Mouse (Mus musculus): ENCODE measurements around the gene Hoxa7. TPM values are rescaled to one million over a fixed set of nuclear protein-coding genes. Genes with fewer than 3 reads are reported as not detected.

The Hoxa7 gene
- total and polyA plus RNA-seq, 3 experiments: 0.25 to 0.50 (median 0.31) TPM

DNA sequence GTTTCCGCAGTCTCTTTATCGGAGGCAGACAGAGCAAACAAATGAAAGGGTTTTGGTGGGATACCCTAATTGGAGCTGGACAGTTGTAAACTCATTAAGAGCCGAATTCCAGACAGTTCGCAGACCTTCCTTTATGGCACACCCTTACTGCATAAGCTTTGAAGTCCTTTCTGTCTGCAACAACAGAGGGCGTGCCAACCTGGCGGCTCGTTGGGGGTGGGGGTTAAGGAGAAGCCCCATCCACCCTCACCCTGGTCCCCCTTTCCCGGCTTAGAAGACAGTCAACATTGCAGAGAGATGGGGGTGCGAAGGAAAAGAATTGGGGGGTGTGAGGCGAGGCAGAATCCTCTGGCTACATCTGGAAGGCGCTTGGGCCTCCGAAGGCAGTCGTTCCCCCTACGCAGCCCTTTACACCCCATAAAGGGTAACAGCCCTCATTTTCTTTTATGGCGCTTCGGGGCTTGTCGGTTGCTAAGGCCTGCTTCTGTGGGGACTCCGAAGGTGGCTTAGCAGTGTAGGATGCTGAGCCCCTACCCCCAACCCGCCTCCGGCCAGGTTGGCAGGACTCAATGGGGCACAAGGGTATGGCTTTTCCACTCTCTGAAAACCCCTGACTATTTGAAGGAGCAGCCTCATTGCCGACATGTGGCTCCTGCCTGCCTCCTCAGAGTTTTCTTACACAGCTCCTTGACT is 485 bp upstream of the Hoxa7 start:
- Histone ChIP-seq H3K79me2 (replicated peaks; ENCODE audit: control insufficient read depth, insufficient read depth, low read length) (no peaks in the 10 kb centered on the region), H3K4me1 (ENCODE audit: control insufficient read depth, insufficient read depth, low read length) (peaks cover 1% of the 10 kb centered on the region; the same call in 1 of the 2 replicates), H3K4me3 (no peak overlapping the region; the same call in 1 of the 2 replicates), H3K9ac (ENCODE audit: low read depth, low read length) (no peak overlapping the region), H3K36me3 (ENCODE audit: control insufficient read depth, insufficient read depth, low read length) (no peaks in the 10 kb centered on the region), H3K27ac (no peak overlapping the region), H3K27me3 (ENCODE audit: control insufficient read depth, insufficient read depth, low read length) (peaks cover 42% of the 10 kb centered on the region)
- peak in 1 of 2 experiments; percentile 20 for DNase-seq
- 14% methylated on average over 21 of the region's 21 CpGs for WGBS
- TF ChIP-seq CTCF (IDR thresholded peaks at IDR 0.05) (no peak), POLR2A (IDR thresholded peaks at IDR 0.05; ENCODE audit: insufficient read depth, low read depth, low read length) (no peak), EP300 (IDR thresholded peaks at IDR 0.05; ENCODE audit: insufficient read depth, low read depth, low read length) (no peak)
- intact Hi-C loops (cut with DNase I): loop anchor here (1.0 to 5.0 kb wide), 4 partner anchors 11 to 840 kb away; no protein-coding TSS in a partner anchor

DNA sequence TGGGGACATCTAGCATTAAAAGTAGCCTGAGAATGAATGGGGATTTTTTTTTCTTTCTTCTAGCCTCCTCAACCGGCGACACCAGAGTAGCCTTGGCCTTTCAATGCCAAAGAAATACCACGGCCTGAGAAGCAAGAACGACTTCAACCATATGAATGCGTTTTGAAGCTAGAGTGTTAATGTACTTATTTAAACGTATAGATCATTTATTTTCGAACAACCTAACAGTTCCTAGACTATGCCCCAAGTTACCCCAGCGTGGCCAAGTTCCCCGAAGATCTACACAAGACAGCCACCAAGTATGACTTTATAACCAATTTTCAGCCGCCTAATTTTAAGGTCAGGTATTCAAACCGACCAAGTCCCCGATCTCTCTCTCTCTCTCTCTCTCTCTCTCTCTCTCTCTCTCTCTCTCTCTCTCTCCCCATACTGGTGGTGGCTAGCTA is 766 bp downstream of the Hoxa7 start:
- H3K9ac ChIP-seq (ENCODE audit: low read depth, low read length): no peak overlapping the region
- H3K4me1 ChIP-seq (ENCODE audit: control insufficient read depth, insufficient read depth, low read length): peaks cover 1% of the 10 kb centered on the region; the same call in 1 of the 2 replicates
- intact Hi-C loops (cut with DNase I): loop anchor here (1.0 to 5.0 kb wide), 4 partner anchors 10 to 839 kb away; no protein-coding TSS in a partner anchor
- H3K36me3 ChIP-seq (ENCODE audit: control insufficient read depth, insufficient read depth, low read length): no peaks in the 10 kb centered on the region
- no peak for TF ChIP-seq POLR2A (IDR thresholded peaks at IDR 0.05; ENCODE audit: insufficient read depth, low read depth, low read length)
- TF ChIP-seq EP300 (IDR thresholded peaks at IDR 0.05; ENCODE audit: insufficient read depth, low read depth, low read length): no peak
- TF ChIP-seq CTCF (IDR thresholded peaks at IDR 0.05): no peak
- DNase-seq: peak in 1 of 2 experiments; percentile 25
- no peak overlapping the region for H3K27ac ChIP-seq
- no peaks in the 10 kb centered on the region for H3K79me2 ChIP-seq (replicated peaks; ENCODE audit: control insufficient read depth, insufficient read depth, low read length)
- H3K27me3 ChIP-seq (ENCODE audit: control insufficient read depth, insufficient read depth, low read length): peaks cover 43% of the 10 kb centered on the region
- WGBS: 21% methylated on average over 12 of the region's 12 CpGs
- no peak overlapping the region; the same call in 1 of the 2 replicates for H3K4me3 ChIP-seq

DNA sequence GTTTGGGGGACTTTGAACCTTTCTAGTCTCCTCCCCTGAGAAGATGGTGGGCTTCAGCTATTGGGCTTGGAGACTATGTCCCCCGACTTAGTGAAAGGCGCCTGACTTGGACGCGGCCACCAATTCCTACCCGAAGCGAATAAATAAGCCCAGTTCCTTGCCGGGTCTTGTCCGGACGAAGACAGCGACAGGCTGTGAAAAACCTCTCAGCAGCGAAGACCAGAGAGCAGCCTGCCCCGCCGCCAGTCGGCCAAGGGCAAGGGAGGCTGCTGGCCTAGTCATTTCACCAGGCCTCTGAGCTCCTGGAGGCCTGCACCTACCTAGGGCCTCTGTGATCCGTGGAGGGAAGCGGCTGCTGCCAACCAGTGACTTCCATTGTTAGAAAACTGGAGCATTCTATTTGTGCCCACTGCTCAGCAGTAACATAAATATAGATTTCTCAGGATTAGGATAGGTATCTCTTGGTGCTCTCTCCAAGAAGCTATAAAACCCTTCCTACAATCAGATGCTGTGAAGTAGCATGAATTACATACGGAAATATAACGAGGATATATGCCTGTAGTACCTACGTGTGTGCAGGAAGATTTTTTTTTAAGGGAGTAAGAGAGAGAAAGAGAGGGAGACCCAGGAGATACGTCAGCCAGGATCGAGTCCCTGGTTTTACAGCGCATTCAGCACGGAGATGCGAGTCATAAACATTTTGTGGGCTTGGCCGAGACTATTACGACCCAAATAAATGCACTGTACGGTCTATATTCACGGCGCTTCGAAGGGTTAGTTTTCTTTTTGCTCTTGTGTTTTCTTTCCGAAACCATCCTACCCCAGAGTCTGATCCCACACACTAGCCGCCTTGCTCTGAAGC is 1.4 kb downstream of the Hoxa7 start:
- no peak overlapping the region for H3K4me3 ChIP-seq
- no peaks in the 10 kb centered on the region for H3K36me3 ChIP-seq (ENCODE audit: control insufficient read depth, insufficient read depth, low read length)
- DNase-seq: peak in 1 of 2 experiments; percentile 31
- H3K9ac ChIP-seq (ENCODE audit: low read depth, low read length): no peak overlapping the region
- intact Hi-C loops (cut with DNase I): loop anchor here (2.0 to 5.0 kb wide), 3 partner anchors 343 to 838 kb away; no protein-coding TSS in a partner anchor
- H3K4me1 ChIP-seq (ENCODE audit: control insufficient read depth, insufficient read depth, low read length): peaks cover 1% of the 10 kb centered on the region; the same call in 1 of the 2 replicates
- peaks cover 41% of the 10 kb centered on the region for H3K27me3 ChIP-seq (ENCODE audit: control insufficient read depth, insufficient read depth, low read length)
- TF ChIP-seq EP300 (IDR thresholded peaks at IDR 0.05; ENCODE audit: insufficient read depth, low read depth, low read length): no peak
- H3K27ac ChIP-seq: no peak overlapping the region
- 49% methylated on average over 32 of the region's 32 CpGs for WGBS
- no peaks in the 10 kb centered on the region for H3K79me2 ChIP-seq (replicated peaks; ENCODE audit: control insufficient read depth, insufficient read depth, low read length)

DNA sequence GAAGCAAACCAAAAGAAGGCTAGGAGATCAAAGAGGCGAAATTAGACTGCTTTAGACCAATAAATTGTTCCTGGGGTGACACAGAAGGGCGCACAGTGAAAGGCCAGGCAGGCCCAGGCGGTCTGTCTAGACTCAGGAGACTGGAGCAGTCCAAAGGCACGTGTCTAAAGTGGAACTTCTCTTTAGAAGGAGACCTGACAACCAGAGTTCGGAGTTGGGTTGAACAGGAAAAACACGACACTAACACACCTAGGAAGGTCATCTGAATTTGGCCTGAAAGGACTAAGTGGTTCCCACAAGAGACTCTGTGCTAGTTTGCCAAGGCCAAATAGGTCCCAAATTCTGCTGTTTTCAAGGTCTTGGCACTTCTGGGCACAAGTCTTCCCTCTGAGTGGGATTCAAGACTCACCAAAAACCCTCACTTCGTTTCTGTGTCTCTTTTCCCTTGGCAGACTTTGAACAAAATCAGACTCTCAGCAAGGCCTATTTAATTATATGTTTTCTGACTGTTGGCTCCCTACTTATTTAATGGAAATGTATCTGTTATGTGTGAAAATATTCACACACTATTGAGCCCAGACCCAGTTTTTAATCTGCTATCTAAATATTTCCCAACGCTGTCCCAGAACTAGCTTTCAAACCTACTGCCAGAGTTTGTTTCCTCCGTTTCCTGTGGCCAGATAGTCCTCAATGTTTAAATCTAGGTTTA is 2.3 kb downstream of the Hoxa7 start:
- no peak overlapping the region for H3K4me3 ChIP-seq
- no peaks in the 10 kb centered on the region for H3K79me2 ChIP-seq (replicated peaks; ENCODE audit: control insufficient read depth, insufficient read depth, low read length)
- 60% methylated on average over 9 of the region's 9 CpGs for WGBS
- DNase-seq: peak in 1 of 2 experiments; percentile 16
- H3K27me3 ChIP-seq (ENCODE audit: control insufficient read depth, insufficient read depth, low read length): peaks cover 42% of the 10 kb centered on the region
- intact Hi-C loops (cut with DNase I): loop anchor here (5.0 kb wide), 1 partner anchor 33 kb away; no protein-coding TSS in a partner anchor
- H3K4me1 ChIP-seq (ENCODE audit: control insufficient read depth, insufficient read depth, low read length): peaks cover 1% of the 10 kb centered on the region; the same call in 1 of the 2 replicates
- H3K27ac ChIP-seq: no peak overlapping the region
- no peak for TF ChIP-seq CTCF (IDR thresholded peaks at IDR 0.05)
- TF ChIP-seq POLR2A (IDR thresholded peaks at IDR 0.05; ENCODE audit: insufficient read depth, low read depth, low read length): no peak
- TF ChIP-seq EP300 (IDR thresholded peaks at IDR 0.05; ENCODE audit: insufficient read depth, low read depth, low read length): no peak
- no peak overlapping the region for H3K9ac ChIP-seq (ENCODE audit: low read depth, low read length)
- H3K36me3 ChIP-seq (ENCODE audit: control insufficient read depth, insufficient read depth, low read length): no peaks in the 10 kb centered on the region

DNA sequence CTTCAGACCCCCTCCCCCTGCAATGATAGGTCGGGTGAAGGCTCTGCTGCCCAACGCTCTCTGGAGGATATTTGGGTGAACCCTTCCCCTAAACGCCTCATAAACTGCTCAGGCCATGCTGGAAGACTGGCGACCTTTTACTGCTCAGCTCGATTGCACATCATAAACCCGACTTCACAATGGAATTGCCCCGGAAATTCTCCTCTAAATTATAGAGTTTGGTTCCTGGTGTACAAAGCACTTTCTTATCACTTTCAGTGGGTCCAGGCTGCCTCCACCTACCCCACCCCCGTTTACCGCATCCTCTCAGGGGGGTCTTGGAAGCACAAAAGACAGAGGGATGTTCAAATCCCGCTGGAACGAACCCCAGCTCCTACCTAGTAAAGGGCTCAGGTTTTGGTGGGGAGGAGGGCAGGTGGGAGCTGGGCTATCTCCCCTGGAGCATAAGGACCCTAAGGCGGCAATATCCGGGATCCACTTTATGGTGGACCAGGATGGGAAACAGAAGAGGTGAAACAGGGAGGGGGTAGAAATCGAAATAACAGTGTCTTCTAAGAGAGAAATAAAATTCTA is 2.9 kb downstream of the Hoxa7 start:
- Histone ChIP-seq H3K79me2 (replicated peaks; ENCODE audit: control insufficient read depth, insufficient read depth, low read length) (no peaks in the 10 kb centered on the region), H3K36me3 (ENCODE audit: control insufficient read depth, insufficient read depth, low read length) (no peaks in the 10 kb centered on the region), H3K27ac (no peak overlapping the region), H3K27me3 (ENCODE audit: control insufficient read depth, insufficient read depth, low read length) (peaks cover 45% of the 10 kb centered on the region), H3K4me3 (no peak overlapping the region), H3K4me1 (ENCODE audit: control insufficient read depth, insufficient read depth, low read length) (peaks cover 1% of the 10 kb centered on the region; the same call in 1 of the 2 replicates), H3K9ac (ENCODE audit: low read depth, low read length) (no peak overlapping the region)
- intact Hi-C loops (cut with DNase I): loop anchor here (5.0 kb wide), 1 partner anchor 34 kb away; no protein-coding TSS in a partner anchor
- TF ChIP-seq POLR2A (IDR thresholded peaks at IDR 0.05; ENCODE audit: insufficient read depth, low read depth, low read length) (no peak), CTCF (IDR thresholded peaks at IDR 0.05) (no peak), EP300 (IDR thresholded peaks at IDR 0.05; ENCODE audit: insufficient read depth, low read depth, low read length) (no peak)
- 18% methylated on average over 14 of the region's 14 CpGs for WGBS
- peak in 1 of 2 experiments; percentile 20 for DNase-seq
